Mouse (Mus musculus) heart, postnatal 0 days (tissue): ENCODE measurements around the gene Jkamp.

Experiments used
- CTCF ChIP-seq: IDR thresholded peaks from 2 replicates; pipeline ENCODE4 v1.5.1; 2016; ENCODE audit warnings: antibody characterized with exemption, control low read depth, low read depth
- EP300 ChIP-seq: IDR thresholded peaks from 2 replicates; pipeline ENCODE4 v1.6.1; 2016; ENCODE audit warnings: antibody characterized with exemption, low read depth

DNA sequence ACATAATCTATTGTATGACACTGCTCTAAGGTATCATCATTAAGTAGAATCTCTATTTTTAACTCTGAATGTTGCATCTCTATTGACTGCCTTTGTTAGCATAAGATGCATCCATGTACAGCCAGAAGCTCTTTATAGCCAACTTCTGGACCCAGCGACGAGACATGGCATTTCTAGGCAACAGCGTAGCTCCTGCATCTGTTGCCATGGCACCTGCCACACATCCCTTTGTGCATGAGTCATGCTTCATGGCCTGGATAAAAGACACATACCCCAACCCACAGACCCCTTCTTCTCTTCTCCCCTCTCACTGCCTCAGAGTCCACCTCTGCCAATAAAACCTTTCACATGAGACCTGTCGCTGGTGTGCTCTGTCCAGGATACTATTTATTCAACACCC is 65.4 kb downstream of the Jkamp start:
- TF ChIP-seq CTCF, result no peak
- TF ChIP-seq EP300, result no peak
